Mouse (Mus musculus) liver (tissue): ENCODE measurements around the gene Ankrd11.

Experiments used
- DNase-seq: peaks from one replicate; pipeline ENCODE4 v3.0.0-alpha.2; 2020; ENCODE audit warnings: mixed read lengths

Ankrd11 gene

GRCm38 (mm10) chr8:122883671-122884070 is 158.4 kb downstream of the Ankrd11 start:
- no peak for DNase-seq

GRCm38 (mm10) chr8:122880302-122880701 is 161.8 kb downstream of the Ankrd11 start:
- no peak for DNase-seq

GRCm38 (mm10) chr8:122878231-122878630 is 163.8 kb downstream of the Ankrd11 start:
- DNase-seq, result no peak

GRCm38 (mm10) chr8:122875186-122875585 is 166.9 kb downstream of the Ankrd11 start:
- no peak for DNase-seq

- no peak for DNase-seq
Measured at GRCm38 (mm10) chr8:122873171-122873570, 168.9 kb downstream of the Ankrd11 start.

- peak; percentile 58 for DNase-seq
Measured at GRCm38 (mm10) chr8:122871663-122872062, 170.4 kb downstream of the Ankrd11 start.

GRCm38 (mm10) chr8:122870377-122870863 is 171.7 kb downstream of the Ankrd11 start:
- DNase-seq, result peak; percentile 75

GRCm38 (mm10) chr8:122867982-122868381 is 174.1 kb downstream of the Ankrd11 start:
- no peak for DNase-seq

- no peak for DNase-seq
Measured at GRCm38 (mm10) chr8:122866231-122866630, 175.8 kb downstream of the Ankrd11 start.

GRCm38 (mm10) chr8:122865441-122865840 is 176.6 kb downstream of the Ankrd11 start:
- peak; percentile 32 for DNase-seq

GRCm38 (mm10) chr8:122864719-122865129 is 177.4 kb downstream of the Ankrd11 start:
- no peak for DNase-seq

GRCm38 (mm10) chr8:122859843-122860242 is 182.2 kb downstream of the Ankrd11 start:
- peak; percentile 38 for DNase-seq

GRCm38 (mm10) chr8:122856288-122856687 is 185.8 kb downstream of the Ankrd11 start:
- DNase-seq, result no peak

- no peak for DNase-seq
Measured at GRCm38 (mm10) chr8:122855123-122855522, 187.0 kb downstream of the Ankrd11 start.

GRCm38 (mm10) chr8:122854388-122854787 is 187.7 kb downstream of the Ankrd11 start:
- DNase-seq, result no peak

GRCm38 (mm10) chr8:122853340-122853771 is 188.7 kb downstream of the Ankrd11 start:
- DNase-seq, result no peak

- no peak for DNase-seq
Measured at GRCm38 (mm10) chr8:122852546-122852905, 189.6 kb downstream of the Ankrd11 start.

- DNase-seq, result no peak
Measured at GRCm38 (mm10) chr8:122851692-122852545, 190.2 kb downstream of the Ankrd11 start.

- no peak for DNase-seq
Measured at GRCm38 (mm10) chr8:122850641-122851240, 191.3 kb downstream of the Ankrd11 start.

GRCm38 (mm10) chr8:122849152-122849910 is 192.7 kb downstream of the Ankrd11 start:
- no peak for DNase-seq

- DNase-seq, result peak; percentile 83
Measured at GRCm38 (mm10) chr8:122847829-122848561, 194.1 kb downstream of the Ankrd11 start, which contains the start of gene Cdh15. Cdh15 (plus strand) TSS chr8:122847966.

- no peak for DNase-seq
Measured at GRCm38 (mm10) chr8:122845662-122846061, 196.4 kb downstream of the Ankrd11 start.
